Mouse (Mus musculus): ENCODE data around the gene Zfp688. TPM values are rescaled to one million over a fixed set of nuclear protein-coding genes. Genes with fewer than 3 reads are reported as not detected.
"Not testable (repeated sequence)": the region's sequence is repeated elsewhere in the genome, so short reads cannot be mapped to it uniquely, and the experiment has no call there.

The Zfp688 gene
- polyA plus RNA-seq, 1 experiment from 2014 or later, result 17.0 TPM

- 86% methylated on average over 4 of the region's 4 CpGs for WGBS
- ATAC-seq (ENCODE audit: low read depth); H3K9me3 ChIP-seq (ENCODE audit: control insufficient read depth, low read length); H3K9ac ChIP-seq (ENCODE audit: low read depth, low read length); DNase-seq (ENCODE audit: low spot score); H3K36me3 ChIP-seq (ENCODE audit: control insufficient read depth, insufficient read depth, low read length); H3K4me2 ChIP-seq (ENCODE audit: low read depth, low read length); H3K27ac ChIP-seq (replicated peaks; ENCODE audit: low read depth, low read length); H3K4me1 ChIP-seq (ENCODE audit: control insufficient read depth, insufficient read depth, low read length); H3K27me3 ChIP-seq (replicated peaks; ENCODE audit: control insufficient read depth, insufficient read depth, low read length); H3K4me3 ChIP-seq (ENCODE audit: low read depth, low read length): not testable (repeated sequence)
These were observed 36.3 kb downstream of the Zfp688 start for GRCm38 (mm10) chr7:127385560-127385959.

DNA sequence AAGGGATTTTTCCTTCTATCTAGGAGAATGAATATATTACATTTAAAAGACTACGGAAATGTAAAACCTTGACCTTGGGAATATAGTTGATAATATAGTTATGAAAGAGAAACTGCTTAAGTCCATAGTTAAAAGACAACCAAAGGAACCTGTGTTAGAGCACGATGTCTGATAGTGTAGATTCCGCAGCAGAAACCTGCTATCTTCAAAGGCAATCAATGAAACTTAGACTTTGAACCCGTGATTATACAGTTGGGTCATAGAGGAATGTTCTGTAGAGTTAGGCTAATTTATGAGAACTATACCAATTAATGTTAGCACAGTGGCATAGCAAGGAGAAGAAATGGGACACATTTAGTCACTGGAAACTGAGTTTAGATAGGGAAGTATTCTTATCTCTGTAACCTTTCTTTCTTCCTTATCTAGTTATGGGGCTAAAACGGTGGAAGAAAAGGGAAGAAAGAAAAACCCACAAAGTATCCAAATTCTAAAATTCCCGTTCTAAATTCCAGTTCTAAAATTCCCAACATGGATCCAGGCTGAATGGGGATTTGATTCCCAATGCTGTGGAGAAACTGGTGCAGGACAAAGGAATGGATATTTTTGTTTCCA is 43.5 kb downstream of the Zfp688 start:
- Histone ChIP-seq H3K4me3 (ENCODE audit: low read depth, low read length) (no peak overlapping the region), H3K27ac (replicated peaks; ENCODE audit: low read depth, low read length) (no peak overlapping the region), H3K9ac (ENCODE audit: low read depth, low read length) (no peak overlapping the region), H3K4me2 (ENCODE audit: low read depth, low read length) (no peak overlapping the region), H3K27me3 (replicated peaks; ENCODE audit: control insufficient read depth, insufficient read depth, low read length) (no peaks in the 10 kb centered on the region), H3K36me3 (ENCODE audit: control insufficient read depth, insufficient read depth, low read length) (peaks cover 10% of the 10 kb centered on the region; the same call in 1 of the 2 replicates), H3K9me3 (ENCODE audit: control insufficient read depth, low read length) (no peaks in the 10 kb centered on the region), H3K4me1 (ENCODE audit: control insufficient read depth, insufficient read depth, low read length) (no peaks in the 10 kb centered on the region)
- ATAC-seq (ENCODE audit: low read depth) (no peak), DNase-seq (ENCODE audit: low spot score) (no peak)
- 79% methylated on average over 6 of the region's 6 CpGs for WGBS

- H3K27me3 ChIP-seq (replicated peaks; ENCODE audit: control insufficient read depth, insufficient read depth, low read length); H3K9me3 ChIP-seq (ENCODE audit: control insufficient read depth, low read length); H3K4me1 ChIP-seq (ENCODE audit: control insufficient read depth, insufficient read depth, low read length): not testable (repeated sequence)
- DNase-seq (ENCODE audit: low spot score) (peak; percentile 97), ATAC-seq (ENCODE audit: low read depth) (peak; percentile 94)
- Histone ChIP-seq H3K4me2 (ENCODE audit: low read depth, low read length) (peak within 1 kb of the TSS; percentile 66), H3K4me3 (ENCODE audit: low read depth, low read length) (peak within 1 kb of the TSS; percentile 59), H3K27ac (replicated peaks; ENCODE audit: low read depth, low read length) (peak within 1 kb of the TSS; percentile 63; the same call in 1 of the 2 replicates), H3K9ac (ENCODE audit: low read depth, low read length) (peak within 1 kb of the TSS; percentile 73), H3K36me3 (ENCODE audit: control insufficient read depth, insufficient read depth, low read length) (peaks cover 17% of the 10 kb centered on the region; the same call in 1 of the 2 replicates)
- 2% methylated on average over 40 of the region's 49 CpGs for WGBS
These were observed 46.3 kb downstream of the Zfp688 start, which contains the start of gene Zfp747 for GRCm38 (mm10) chr7:127375271-127376245. Gene Zfp747 (minus strand): TSS chr7:127376050.

GRCm38 (mm10) chr7:127371870-127372269 is 50.0 kb downstream of the Zfp688 start:
- not testable (repeated sequence) for DNase-seq (ENCODE audit: low spot score); H3K4me1 ChIP-seq (ENCODE audit: control insufficient read depth, insufficient read depth, low read length); H3K4me2 ChIP-seq (ENCODE audit: low read depth, low read length); H3K27ac ChIP-seq (replicated peaks; ENCODE audit: low read depth, low read length); ATAC-seq (ENCODE audit: low read depth); H3K9me3 ChIP-seq (ENCODE audit: control insufficient read depth, low read length); H3K27me3 ChIP-seq (replicated peaks; ENCODE audit: control insufficient read depth, insufficient read depth, low read length); H3K4me3 ChIP-seq (ENCODE audit: low read depth, low read length); H3K9ac ChIP-seq (ENCODE audit: low read depth, low read length)
- H3K36me3 ChIP-seq (ENCODE audit: control insufficient read depth, insufficient read depth, low read length), result peaks cover 17% of the 10 kb centered on the region; the same call in 1 of the 2 replicates
- 71% methylated on average over 3 of the region's 3 CpGs for WGBS

GRCm38 (mm10) chr7:127371213-127371612 is 50.7 kb downstream of the Zfp688 start:
- H3K36me3 ChIP-seq (ENCODE audit: control insufficient read depth, insufficient read depth, low read length), result peaks cover 17% of the 10 kb centered on the region; the same call in 1 of the 2 replicates
- no peaks in the 10 kb centered on the region for H3K27me3 ChIP-seq (replicated peaks; ENCODE audit: control insufficient read depth, insufficient read depth, low read length)
- no peak overlapping the region for H3K9ac ChIP-seq (ENCODE audit: low read depth, low read length)
- 72% methylated on average over 2 of the region's 2 CpGs for WGBS
- H3K4me1 ChIP-seq (ENCODE audit: control insufficient read depth, insufficient read depth, low read length), result no peaks in the 10 kb centered on the region
- H3K9me3 ChIP-seq (ENCODE audit: control insufficient read depth, low read length), result no peaks in the 10 kb centered on the region
- ATAC-seq (ENCODE audit: low read depth), result no peak
- no peak for DNase-seq (ENCODE audit: low spot score)
- no peak overlapping the region for H3K4me3 ChIP-seq (ENCODE audit: low read depth, low read length)
- no peak overlapping the region for H3K27ac ChIP-seq (replicated peaks; ENCODE audit: low read depth, low read length)
- no peak overlapping the region for H3K4me2 ChIP-seq (ENCODE audit: low read depth, low read length)

Other genes with a start within 250 kb of the Zfp688 start
- gene Cd2bp2, start 226.0 kb downstream of the Zfp688 start, polyA plus RNA-seq (2014; fragmentation: Nextera tagmentation; extraction: Ambion mirVana), result 45.4 and 55.1 TPM in 2 replicates
- gene Tbc1d10b, start 213.6 kb downstream of the Zfp688 start, polyA plus RNA-seq (2014; fragmentation: Nextera tagmentation; extraction: Ambion mirVana), result 25.0 and 27.1 TPM in 2 replicates
- 1,018 and 1,489 TPM in 2 replicates for gene Mylpf, start 213.2 kb downstream of the Zfp688 start, polyA plus RNA-seq (2014; fragmentation: Nextera tagmentation; extraction: Ambion mirVana)
- 14.0 and 17.2 TPM in 2 replicates for gene Zfp553, start 189.0 kb downstream of the Zfp688 start, polyA plus RNA-seq (2014; fragmentation: Nextera tagmentation; extraction: Ambion mirVana)
- gene Sept1, start 188.9 kb downstream of the Zfp688 start, polyA plus RNA-seq (2014; fragmentation: Nextera tagmentation; extraction: Ambion mirVana), result 12.5 and 15.9 TPM in 2 replicates
- gene Zfp771, start 177.8 kb downstream of the Zfp688 start, polyA plus RNA-seq (2014; fragmentation: Nextera tagmentation; extraction: Ambion mirVana), result 53.4 and 54.0 TPM in 2 replicates
- 154 and 157 TPM in 2 replicates for gene Dctpp1, start 161.4 kb downstream of the Zfp688 start, polyA plus RNA-seq (2014; fragmentation: Nextera tagmentation; extraction: Ambion mirVana)
- 59.6 and 62.2 TPM in 2 replicates for gene Sephs2, start 148.0 kb downstream of the Zfp688 start, polyA plus RNA-seq (2014; fragmentation: Nextera tagmentation; extraction: Ambion mirVana)
- gene Itgal, start 125.8 kb downstream of the Zfp688 start, polyA plus RNA-seq (2014; fragmentation: Nextera tagmentation; extraction: Ambion mirVana), result 1.2 and 1.7 TPM in 2 replicates
- gene Zfp768, start 76.5 kb downstream of the Zfp688 start, polyA plus RNA-seq (2014; fragmentation: Nextera tagmentation; extraction: Ambion mirVana), result 5.2 and 5.9 TPM in 2 replicates
- 4.9 and 7.3 TPM in 2 replicates for gene Zfp747, start 46.0 kb downstream of the Zfp688 start, polyA plus RNA-seq (2014; fragmentation: Nextera tagmentation; extraction: Ambion mirVana)
- 5.7 and 5.9 TPM in 2 replicates for gene 9130019O22Rik, start 34.9 kb downstream of the Zfp688 start, polyA plus RNA-seq (2014; fragmentation: Nextera tagmentation; extraction: Ambion mirVana)
- gene E430018J23Rik, start 28.4 kb downstream of the Zfp688 start, polyA plus RNA-seq (2014; fragmentation: Nextera tagmentation; extraction: Ambion mirVana), result 5.6 and 6.7 TPM in 2 replicates
- 6.8 and 8.3 TPM in 2 replicates for gene Zfp764, start 15.2 kb downstream of the Zfp688 start, polyA plus RNA-seq (2014; fragmentation: Nextera tagmentation; extraction: Ambion mirVana)
- gene Zfp689, start 27.1 kb upstream of the Zfp688 start, polyA plus RNA-seq (2014; fragmentation: Nextera tagmentation; extraction: Ambion mirVana), result 7.1 and 7.6 TPM in 2 replicates
- gene Prr14, start 37.5 kb upstream of the Zfp688 start, polyA plus RNA-seq (2014; fragmentation: Nextera tagmentation; extraction: Ambion mirVana), result 40.4 and 41.9 TPM in 2 replicates
- 14.3 and 15.0 TPM in 2 replicates for gene Fbrs, start 57.1 kb upstream of the Zfp688 start, polyA plus RNA-seq (2014; fragmentation: Nextera tagmentation; extraction: Ambion mirVana)
- gene Srcap, start 89.9 kb upstream of the Zfp688 start, polyA plus RNA-seq (2014; fragmentation: Nextera tagmentation; extraction: Ambion mirVana), result 41.5 and 42.0 TPM in 2 replicates
- 12.2 and 13.2 TPM in 2 replicates for gene Gm42715, start 97.5 kb upstream of the Zfp688 start, polyA plus RNA-seq (2014; fragmentation: Nextera tagmentation; extraction: Ambion mirVana)
- gene Tmem265, start 139.3 kb upstream of the Zfp688 start, polyA plus RNA-seq (2014; fragmentation: Nextera tagmentation; extraction: Ambion mirVana), result 4.1 and 5.3 TPM in 2 replicates
- gene Phkg2, start 151.3 kb upstream of the Zfp688 start, polyA plus RNA-seq (2014; fragmentation: Nextera tagmentation; extraction: Ambion mirVana), result 35.2 TPM in 2 replicates
- 9.9 and 10.4 TPM in 2 replicates for gene Ccdc189, start 166.5 kb upstream of the Zfp688 start, polyA plus RNA-seq (2014; fragmentation: Nextera tagmentation; extraction: Ambion mirVana)
- 35.9 and 47.7 TPM in 2 replicates for gene Rnf40, start 166.7 kb upstream of the Zfp688 start, polyA plus RNA-seq (2014; fragmentation: Nextera tagmentation; extraction: Ambion mirVana)
- gene Zfp629, start 193.7 kb upstream of the Zfp688 start, polyA plus RNA-seq (2014; fragmentation: Nextera tagmentation; extraction: Ambion mirVana), result 13.0 and 17.9 TPM in 2 replicates